Mouse (Mus musculus) c-Kit-negative CD71-positive TER-119-positive erythroid progenitor cells, embryonic 14.5 days (primary cell): ENCODE measurements at regions not wholly inside any gene's neighbourhood (a gene's known extent, or its start where the extent isn't known, plus 50 kb on each side); places are given as distances from the start of the nearest gene placed in this dataset.

Experiments used
- DNase-seq: peaks from one replicate; pipeline ENCODE4 v3.0.0-alpha.2; 2013; ENCODE audit warnings: low read depth, low spot score

DNA sequence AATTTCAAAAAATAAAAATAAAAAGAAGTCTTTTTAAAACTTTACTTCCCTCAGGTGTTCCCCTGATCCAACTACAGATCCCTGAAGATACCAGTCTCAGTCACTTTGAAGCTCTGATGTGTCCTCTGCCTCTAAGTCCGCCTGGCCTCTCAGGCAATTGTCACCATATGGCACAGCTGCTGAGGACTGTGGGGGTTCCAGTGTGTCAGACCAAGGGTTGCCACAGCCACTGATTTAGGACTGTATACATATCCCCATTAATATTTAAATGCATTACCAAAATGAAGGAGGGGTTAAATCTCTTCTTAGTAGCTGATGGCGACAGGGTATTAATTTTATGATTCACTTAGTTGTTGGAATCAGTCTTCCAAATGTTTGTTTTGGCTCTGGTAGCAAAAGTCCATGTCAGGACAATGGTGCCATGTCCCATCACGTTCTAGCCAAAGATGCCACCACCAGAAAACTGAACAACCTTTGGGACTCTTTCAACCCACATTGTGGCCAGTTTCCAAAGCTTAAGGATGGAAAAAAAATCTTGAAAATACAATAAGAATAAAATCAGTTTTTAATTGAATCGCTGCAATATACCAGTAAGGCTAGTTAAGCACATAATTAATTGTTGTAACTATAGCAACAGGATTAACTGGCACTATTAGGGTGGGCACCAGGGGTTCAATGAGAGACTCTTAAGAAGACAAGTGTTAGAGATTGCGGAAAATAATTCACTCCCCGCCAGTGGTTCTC is 62.5 kb downstream of the Arrdc4 start:
- no peak for DNase-seq

DNA sequence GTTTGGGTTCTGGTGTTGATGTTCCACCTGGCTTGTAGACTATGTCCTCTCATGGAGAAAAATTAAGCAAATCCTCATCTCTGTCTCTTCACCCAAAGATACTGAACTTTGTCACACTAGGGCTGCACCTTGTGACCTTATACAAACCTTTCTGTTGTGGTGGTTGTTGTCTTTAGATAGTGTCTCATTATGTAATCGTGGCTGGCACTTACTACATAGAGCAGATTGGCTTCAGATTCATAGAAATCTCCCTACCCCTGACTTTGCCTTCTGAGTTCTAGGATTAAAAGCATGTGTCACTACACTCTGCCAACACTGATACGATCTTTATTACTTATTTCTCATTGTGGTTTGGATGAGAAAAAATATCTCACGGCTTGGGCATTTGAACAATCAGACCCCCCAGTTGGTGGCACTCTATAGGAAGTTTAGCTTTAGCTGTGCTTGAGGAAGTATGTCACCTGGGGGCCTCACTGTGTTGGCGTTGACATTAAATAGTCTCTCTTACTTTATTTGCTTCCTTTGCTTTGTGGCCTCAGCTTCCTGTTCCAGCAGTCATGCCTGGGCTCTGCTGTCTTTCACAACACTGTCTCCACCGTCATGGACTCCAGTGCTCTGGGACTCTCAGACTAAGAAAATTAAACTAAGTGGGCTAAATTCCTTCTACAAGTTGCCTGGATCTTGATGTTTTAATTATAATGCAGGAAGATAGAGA is 66.0 kb downstream of the Arrdc4 start:
- no peak for DNase-seq

DNA sequence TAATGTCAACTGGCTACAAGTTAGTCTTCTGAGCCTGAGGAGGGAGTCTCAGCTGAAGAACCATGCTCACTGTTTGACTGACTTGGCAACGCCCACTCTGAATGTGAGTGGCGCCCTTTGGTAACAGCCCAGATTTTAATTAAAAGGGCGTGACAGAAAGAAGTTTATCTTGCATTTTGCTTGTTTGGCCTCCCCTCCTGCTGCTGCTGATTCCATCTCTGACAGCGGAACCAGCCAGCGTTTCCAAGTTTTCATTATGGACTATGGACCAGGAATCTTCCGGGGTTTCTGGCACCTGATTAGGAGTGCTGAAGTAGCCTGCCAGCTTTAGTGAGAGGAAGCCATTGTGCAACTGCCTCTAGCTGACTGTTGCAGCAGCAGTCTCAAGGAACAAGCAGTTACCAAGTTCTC is 66.7 kb downstream of the Arrdc4 start:
- peak; percentile 1 for DNase-seq

DNA sequence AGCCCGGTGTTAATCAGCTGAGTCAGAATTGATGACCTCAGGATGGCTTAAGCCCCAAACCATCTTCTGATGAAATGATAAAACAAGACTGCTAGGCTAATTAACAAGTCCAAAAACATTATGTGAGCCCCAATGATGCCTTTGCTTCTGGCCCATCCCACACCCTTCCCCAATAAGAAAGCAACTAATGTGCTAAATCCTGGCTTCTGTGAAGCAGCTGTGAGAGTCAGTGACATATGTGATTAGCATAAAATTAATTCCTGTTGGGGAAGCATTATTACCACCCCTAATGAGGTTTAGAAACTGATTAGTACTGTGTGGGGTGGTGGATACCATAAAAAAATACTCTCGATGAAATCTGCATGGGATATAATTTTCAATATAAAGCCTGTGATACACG is 69.3 kb downstream of the Arrdc4 start:
- no peak for DNase-seq

DNA sequence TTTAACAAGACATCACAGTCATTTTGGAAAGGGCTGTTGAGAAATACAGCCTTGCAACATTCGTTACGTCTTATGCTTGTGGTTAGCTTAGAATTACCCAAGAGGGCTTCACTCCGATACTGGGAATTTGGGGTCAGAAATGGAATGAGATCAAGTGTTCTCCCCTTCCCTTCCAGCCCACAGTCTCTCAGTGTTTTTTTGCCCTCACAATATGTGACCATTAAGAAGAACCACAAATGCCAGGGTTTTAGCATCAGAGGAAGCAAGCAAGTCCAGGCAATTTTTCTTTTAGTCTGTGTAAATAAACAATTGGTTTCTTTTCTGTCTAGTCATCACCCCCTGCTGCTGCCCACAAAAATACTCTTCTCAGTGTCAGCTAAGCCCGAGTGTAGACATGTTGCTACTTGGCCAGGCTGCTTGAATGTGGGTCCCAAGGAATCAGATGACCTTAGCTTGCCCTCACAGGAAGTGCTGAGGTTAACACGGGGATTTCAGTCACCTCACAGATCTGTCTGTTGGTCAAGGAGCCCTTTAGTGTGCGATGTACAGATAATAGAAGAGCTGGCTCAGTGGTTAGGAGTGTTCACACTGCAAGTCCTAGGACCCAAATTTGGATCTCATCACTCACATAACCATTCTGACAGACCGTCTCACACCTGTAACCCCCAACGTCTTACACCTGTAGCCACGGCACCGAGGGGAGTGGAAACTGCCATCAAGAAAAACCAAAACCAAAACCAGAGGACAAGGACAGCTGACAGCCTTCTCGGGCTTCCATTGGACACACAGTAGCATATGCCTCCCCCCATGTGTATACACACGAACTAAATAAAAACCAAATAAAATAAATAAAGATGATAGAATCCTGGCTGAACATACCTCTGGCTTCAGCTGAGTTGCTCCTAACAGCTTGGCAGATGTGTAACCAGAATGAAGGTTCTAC is 81.0 kb downstream of the Arrdc4 start:
- DNase-seq = no peak

GRCm38 (mm10) chr7:68667215-68667614 is 81.8 kb downstream of the Arrdc4 start:
- no peak for DNase-seq

- no peak for DNase-seq
These were observed 92.7 kb downstream of the Arrdc4 start for GRCm38 (mm10) chr7:68656354-68656753.

GRCm38 (mm10) chr7:68653534-68653933 is 95.5 kb downstream of the Arrdc4 start:
- DNase-seq = no peak

- DNase-seq = no peak
These were observed 97.6 kb downstream of the Arrdc4 start for GRCm38 (mm10) chr7:68651418-68651817.

DNA sequence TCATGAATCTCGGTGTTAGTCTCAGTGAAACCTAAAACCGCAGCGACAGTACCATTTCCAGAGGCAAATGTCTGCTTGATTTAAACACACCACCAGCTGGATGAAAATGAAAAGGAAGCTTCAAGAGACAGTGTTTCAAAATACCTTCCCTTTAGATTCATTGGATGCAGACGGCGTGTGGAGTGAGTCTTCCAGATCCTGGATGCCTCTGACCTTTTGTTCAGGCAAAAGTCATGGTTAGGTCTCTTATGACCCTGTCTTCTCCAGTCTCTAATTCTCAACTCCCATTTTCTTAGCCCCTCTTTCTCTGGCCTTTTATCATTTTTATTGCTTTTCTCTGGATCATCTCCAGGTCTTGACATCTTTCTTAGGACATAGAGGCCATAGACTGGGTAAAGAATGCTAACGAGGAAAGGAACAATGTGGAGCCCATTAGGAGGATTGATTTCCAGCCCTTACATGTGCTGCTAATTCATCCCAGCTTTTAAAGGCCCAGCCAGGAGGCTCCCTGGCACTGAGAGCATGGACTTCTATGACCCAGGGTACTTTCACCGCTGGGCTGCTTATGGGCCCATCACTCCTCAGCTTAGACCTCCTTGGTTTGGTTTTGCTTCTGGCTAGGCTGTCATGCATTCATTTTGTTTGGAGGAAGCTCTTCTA is 111.4 kb downstream of the Arrdc4 start:
- DNase-seq = no peak

DNA sequence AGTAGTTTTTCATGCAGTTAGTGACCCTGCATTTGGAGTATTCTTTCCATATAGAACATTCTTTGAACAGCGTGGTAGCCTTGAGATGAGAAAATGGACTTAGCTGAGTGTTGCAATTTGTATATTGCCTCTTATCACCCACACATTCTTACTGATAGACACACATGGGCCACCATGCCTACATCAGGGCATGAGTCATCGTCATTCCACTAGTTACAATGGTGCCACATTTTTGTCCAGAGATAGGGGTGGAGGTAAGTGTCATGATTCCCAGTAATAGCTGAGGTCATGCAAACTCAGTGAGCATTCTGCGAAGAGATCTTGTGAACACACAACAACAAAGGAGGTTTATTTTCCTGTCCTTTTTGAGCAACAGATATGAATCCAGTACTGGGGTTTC is 128.0 kb downstream of the Arrdc4 start:
- no peak for DNase-seq

DNA sequence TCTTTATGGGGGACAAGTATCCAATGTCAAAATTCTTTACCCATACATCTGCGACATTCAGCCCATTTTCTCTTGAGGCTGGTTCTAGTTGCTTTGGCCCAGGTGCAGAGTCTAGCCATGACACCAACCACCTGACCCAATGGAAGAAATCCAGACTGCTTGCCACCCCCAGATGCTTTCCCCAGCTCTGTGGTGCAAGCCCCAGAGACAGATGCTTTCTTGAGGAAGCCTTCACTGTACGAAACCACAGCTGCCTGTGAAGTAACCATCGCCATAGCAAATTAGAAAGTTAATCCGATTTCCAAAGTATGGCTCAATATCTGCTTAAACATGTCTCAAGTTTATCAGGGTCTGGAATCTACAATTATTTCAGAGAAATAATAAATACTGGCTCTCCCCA is 138.5 kb downstream of the Arrdc4 start:
- DNase-seq = no peak

- no peak for DNase-seq
These were observed 141.9 kb downstream of the Arrdc4 start for GRCm38 (mm10) chr7:68607170-68607569.

DNA sequence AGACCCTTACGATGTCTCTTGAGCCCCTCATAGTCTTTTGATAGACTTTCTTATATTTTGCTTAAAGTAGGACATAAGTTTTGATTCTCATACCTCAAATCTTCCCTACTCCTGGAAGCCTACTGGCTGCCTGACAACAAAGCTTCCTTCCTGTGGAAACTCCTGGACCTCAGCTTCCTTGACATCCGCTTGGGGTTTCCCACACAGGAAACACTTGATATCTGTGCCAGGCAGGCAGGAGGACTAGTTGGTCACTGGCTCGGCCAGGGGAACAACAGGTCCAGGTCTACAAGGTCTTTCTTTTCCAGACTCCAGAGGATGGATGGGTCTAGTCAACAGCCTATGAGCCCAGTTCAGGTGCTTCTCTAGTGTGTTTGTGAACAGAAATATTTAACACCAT is 142.8 kb downstream of the Arrdc4 start:
- DNase-seq = no peak

DNA sequence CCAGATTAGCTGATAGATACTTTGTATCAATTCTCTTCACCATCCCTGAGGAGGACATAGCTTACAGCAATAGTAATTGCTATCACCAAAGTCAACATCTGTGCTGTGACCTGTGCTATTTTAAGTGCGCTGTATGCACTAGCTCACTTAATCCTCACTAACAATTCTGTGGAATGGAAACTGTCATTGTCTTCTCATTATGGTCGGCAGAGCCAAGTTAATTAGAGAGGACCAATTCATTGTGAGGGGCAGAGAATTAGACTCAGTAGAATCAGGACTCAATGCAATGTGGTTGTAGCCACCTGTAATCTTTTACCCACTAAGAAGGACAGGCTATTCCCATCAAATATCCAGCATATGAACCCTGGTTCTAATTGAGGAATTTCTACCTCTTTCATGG is 145.3 kb downstream of the Arrdc4 start:
- no peak for DNase-seq

- no peak for DNase-seq
These were observed 147.0 kb downstream of the Arrdc4 start for GRCm38 (mm10) chr7:68602003-68602402.

DNA sequence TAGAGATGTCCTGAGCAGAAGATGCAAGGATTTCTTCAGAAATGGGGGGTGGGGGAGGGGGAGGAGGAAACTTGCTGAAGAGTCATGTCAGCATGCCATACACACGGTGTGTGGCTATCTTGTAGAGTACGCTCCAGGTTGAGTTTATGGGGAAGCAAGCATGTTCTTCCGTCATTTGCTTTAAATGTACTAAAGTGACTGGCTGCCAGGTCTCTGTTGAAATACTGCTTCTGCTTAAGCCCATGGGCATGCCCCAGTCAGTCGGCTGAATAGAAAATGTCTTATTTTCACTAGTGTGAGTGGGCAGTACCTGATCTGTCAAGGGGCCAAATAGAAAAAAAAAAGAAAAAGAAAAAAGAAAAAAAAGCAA is 155.0 kb downstream of the Arrdc4 start:
- DNase-seq = no peak

GRCm38 (mm10) chr7:68593344-68594016 is 155.6 kb downstream of the Arrdc4 start:
- no peak for DNase-seq

DNA sequence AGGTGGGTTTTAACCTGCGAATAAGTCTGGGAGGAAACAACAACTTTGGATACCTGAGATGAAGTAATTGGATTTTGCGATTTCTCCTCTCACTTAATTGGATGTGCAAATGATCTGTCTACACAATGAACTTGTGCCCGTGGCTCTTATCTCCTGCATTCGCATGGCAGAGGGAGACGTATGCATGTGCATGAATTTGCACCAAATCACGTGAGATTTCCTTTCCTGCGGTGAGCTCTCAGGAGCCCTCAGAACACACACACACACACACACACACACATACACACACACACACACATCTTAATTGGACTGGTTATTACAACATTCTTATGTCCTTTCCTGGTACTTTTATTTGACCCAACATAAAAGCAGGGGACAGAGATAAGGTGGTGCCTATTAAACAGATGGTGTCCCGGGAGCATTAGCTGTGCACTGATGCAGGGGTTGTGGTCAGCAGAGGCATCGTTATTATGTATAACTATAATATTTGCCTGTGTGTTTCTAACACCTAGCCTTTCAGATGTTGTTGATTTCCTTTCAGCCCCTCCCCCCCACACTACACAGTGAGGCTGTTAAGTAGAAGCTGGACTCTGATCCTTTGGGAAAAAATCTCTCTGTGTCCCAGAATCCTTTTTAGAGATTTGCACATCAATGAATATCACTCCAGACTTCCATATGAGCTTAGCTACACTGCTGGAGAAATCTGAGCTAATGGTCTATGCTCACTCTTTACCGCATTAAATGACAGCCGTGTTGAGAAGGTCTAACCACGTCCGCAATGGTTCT is 166.3 kb downstream of the Arrdc4 start:
- DNase-seq = no peak

DNA sequence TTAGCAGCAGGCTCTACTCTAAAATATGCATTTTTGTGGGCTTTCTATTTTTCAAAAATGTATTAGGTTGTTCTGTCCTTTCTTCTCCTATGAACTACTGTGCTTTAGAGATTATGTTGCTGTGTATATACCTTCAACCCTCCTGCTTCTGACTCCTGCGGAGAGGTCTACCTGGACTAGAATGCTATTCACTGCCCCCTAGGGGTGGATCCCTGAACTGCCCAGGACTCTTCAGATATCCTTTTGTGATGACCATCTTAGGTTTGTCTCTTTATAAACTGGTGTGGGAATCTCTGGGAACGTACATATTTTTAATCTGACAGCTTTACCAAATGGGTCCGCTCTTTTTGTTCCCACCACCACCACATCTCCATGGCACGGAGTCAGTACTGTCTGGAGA is 168.4 kb downstream of the Arrdc4 start:
- no peak for DNase-seq
